Mouse (Mus musculus): ENCODE results near the gene Fthl17e. TPM values are rescaled to one million over a fixed set of nuclear protein-coding genes. Genes with fewer than 3 reads are reported as not detected.
"Not testable (repeated sequence)": the region's sequence is repeated elsewhere in the genome, so short reads cannot be mapped to it uniquely, and the experiment has no call there.

Fthl17e gene
- not detected in 2 replicates for polyA plus RNA-seq (2015; fragmentation: Nextera tagmentation; extraction: Ambion mirVana)

DNA sequence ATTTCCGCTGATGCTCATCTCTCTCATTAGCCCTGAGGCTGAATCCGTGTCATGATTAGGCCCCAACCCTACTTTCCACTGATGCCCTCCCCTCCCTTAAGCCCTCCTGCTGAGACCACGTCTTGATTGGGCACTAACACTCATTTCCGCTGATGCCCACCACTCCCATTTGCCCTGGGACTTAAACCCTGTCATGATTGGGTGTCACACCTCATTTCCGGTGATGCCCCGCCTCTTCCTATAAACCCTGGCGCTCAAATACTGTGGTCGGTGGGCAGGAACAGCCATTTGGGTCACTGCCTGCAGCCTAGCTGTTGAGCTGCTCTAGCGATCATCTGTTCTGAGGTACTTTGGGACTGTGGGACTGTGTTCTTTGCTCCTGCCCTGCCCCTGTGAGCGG is at the start of gene Fthl17e:
Fthl17e (plus strand) TSS at position 301 of the 400 bp plus-strand sequence.
- WGBS (ENCODE audit: insufficient replicate concordance) = no CpG with 5 or more reads among the region's 10 CpGs
- H3K4me1 ChIP-seq (ENCODE audit: insufficient read depth); H3K27me3 ChIP-seq (ENCODE audit: insufficient read depth, low read length); H3K9ac ChIP-seq (replicated peaks); H3K36me3 ChIP-seq (replicated peaks; ENCODE audit: insufficient read depth, low read length); DNase-seq; H3K27ac ChIP-seq (ENCODE audit: low read depth); ATAC-seq; H3K4me2 ChIP-seq (ENCODE audit: low read depth, low read length); H3K9me3 ChIP-seq (ENCODE audit: low read length); H3K4me3 ChIP-seq (ENCODE audit: low read depth, low read length): not testable (repeated sequence)

- not testable (repeated sequence) for H3K4me1 ChIP-seq (ENCODE audit: insufficient read depth); ATAC-seq; H3K4me3 ChIP-seq (ENCODE audit: low read depth, low read length); H3K9me3 ChIP-seq (ENCODE audit: low read length); DNase-seq; H3K9ac ChIP-seq (replicated peaks); H3K27me3 ChIP-seq (ENCODE audit: insufficient read depth, low read length); H3K27ac ChIP-seq (ENCODE audit: low read depth); H3K4me2 ChIP-seq (ENCODE audit: low read depth, low read length); H3K36me3 ChIP-seq (replicated peaks; ENCODE audit: insufficient read depth, low read length)
- WGBS (ENCODE audit: insufficient replicate concordance) = no CpG with 5 or more reads among the region's 9 CpGs
Measured at GRCm38 (mm10) chrX:8986655-8987054, 46.6 kb upstream of the Fthl17e start, which contains the start of gene Fthl17d. TSS of gene Fthl17d (minus strand) at chrX:8986755.

DNA sequence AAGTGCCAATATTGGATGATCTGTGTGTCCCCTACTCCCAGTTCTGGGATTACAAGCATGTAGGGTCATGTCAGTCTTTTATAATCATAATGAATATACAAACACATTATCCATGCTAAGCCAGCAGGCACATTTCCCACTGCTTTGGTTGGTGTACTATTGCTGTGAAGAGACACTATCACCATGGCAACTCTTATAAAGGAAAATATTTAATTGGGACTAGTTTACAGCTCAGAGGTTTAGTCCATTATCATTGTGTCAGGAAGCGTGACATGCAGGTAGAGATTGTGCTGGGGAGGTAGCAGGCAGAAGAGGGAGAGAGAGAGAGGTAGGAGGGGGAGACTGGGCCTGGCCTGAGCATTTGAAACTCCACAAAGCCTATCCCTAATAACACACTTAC is 17.2 kb upstream of the Fthl17e start:
- 54% methylated on average over 1 of the region's 1 CpGs for WGBS (ENCODE audit: insufficient replicate concordance)
- Histone ChIP-seq H3K27me3 (ENCODE audit: insufficient read depth, low read length) (no peaks in the 10 kb centered on the region), H3K9ac (replicated peaks) (no peak overlapping the region)

GRCm38 (mm10) chrX:9019481-9019880 is 13.8 kb upstream of the Fthl17e start:
- Histone ChIP-seq H3K36me3 (replicated peaks; ENCODE audit: insufficient read depth, low read length) (no peaks in the 10 kb centered on the region), H3K9me3 (ENCODE audit: low read length) (no peaks in the 10 kb centered on the region), H3K27ac (ENCODE audit: low read depth) (no peak overlapping the region), H3K4me1 (ENCODE audit: insufficient read depth) (no peaks in the 10 kb centered on the region), H3K27me3 (ENCODE audit: insufficient read depth, low read length) (no peaks in the 10 kb centered on the region), H3K9ac (replicated peaks) (no peak overlapping the region), H3K4me2 (ENCODE audit: low read depth, low read length) (no peak overlapping the region), H3K4me3 (ENCODE audit: low read depth, low read length) (no peak overlapping the region)
- DNase-seq (no peak), ATAC-seq (no peak)
- TF ChIP-seq EP300 (IDR thresholded peaks at IDR 0.05; ENCODE audit: low read depth) = no peak
- no peak for TF ChIP-seq CTCF (IDR thresholded peaks at IDR 0.05; ENCODE audit: low read depth)
- 46% methylated on average over 10 of the region's 10 CpGs for WGBS (ENCODE audit: insufficient replicate concordance)

More for the DNA sequence above, 17.2 kb upstream of the Fthl17e start:
- no peak for TF ChIP-seq CTCF (IDR thresholded peaks at IDR 0.05; ENCODE audit: low read depth)
- no peak for TF ChIP-seq EP300 (IDR thresholded peaks at IDR 0.05; ENCODE audit: low read depth)
- Histone ChIP-seq H3K4me2 (ENCODE audit: low read depth, low read length) (no peak overlapping the region), H3K27ac (ENCODE audit: low read depth) (no peak overlapping the region), H3K4me3 (ENCODE audit: low read depth, low read length) (no peak overlapping the region), H3K9me3 (ENCODE audit: low read length) (no peaks in the 10 kb centered on the region), H3K36me3 (replicated peaks; ENCODE audit: insufficient read depth, low read length) (no peaks in the 10 kb centered on the region), H3K4me1 (ENCODE audit: insufficient read depth) (no peaks in the 10 kb centered on the region)
- DNase-seq (no peak), ATAC-seq (no peak)

DNA sequence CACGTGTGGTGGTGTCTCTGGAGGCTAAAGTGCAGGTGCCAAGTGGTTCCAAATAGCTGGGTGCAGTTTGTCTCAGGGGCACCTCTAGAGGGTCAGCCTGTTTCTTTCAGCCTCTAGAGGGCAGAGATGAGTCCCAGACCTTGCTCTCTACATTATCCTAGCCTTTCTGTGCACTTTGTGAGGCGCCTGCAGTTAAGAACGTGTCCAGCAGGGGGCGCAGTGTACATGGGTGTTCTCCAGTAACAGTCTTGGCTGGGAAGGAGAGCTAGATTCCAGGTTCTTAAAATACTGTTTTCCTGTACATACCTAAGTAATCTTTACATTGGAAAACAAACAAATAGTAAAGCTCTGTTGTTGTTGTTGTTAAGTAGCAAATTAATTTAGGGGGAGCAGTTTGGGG is 8.3 kb downstream of the Fthl17e start:
- H3K4me3 ChIP-seq (ENCODE audit: low read depth, low read length); H3K4me1 ChIP-seq (ENCODE audit: insufficient read depth); H3K9me3 ChIP-seq (ENCODE audit: low read length); H3K4me2 ChIP-seq (ENCODE audit: low read depth, low read length); ATAC-seq; H3K9ac ChIP-seq (replicated peaks); DNase-seq; H3K27ac ChIP-seq (ENCODE audit: low read depth); H3K27me3 ChIP-seq (ENCODE audit: insufficient read depth, low read length); H3K36me3 ChIP-seq (replicated peaks; ENCODE audit: insufficient read depth, low read length): not testable (repeated sequence)
- TF ChIP-seq CTCF (IDR thresholded peaks at IDR 0.05; ENCODE audit: low read depth) = 0 out of 2 replicates have a peak, but pooled peaks have one; percentile 16
- WGBS (ENCODE audit: insufficient replicate concordance) = 32% methylated on average over 3 of the region's 4 CpGs

GRCm38 (mm10) chrX:9060952-9061351 is 27.7 kb downstream of the Fthl17e start:
- DNase-seq; H3K27ac ChIP-seq (ENCODE audit: low read depth); ATAC-seq; H3K4me2 ChIP-seq (ENCODE audit: low read depth, low read length); H3K4me3 ChIP-seq (ENCODE audit: low read depth, low read length); H3K27me3 ChIP-seq (ENCODE audit: insufficient read depth, low read length); H3K4me1 ChIP-seq (ENCODE audit: insufficient read depth); H3K9me3 ChIP-seq (ENCODE audit: low read length); H3K36me3 ChIP-seq (replicated peaks; ENCODE audit: insufficient read depth, low read length); H3K9ac ChIP-seq (replicated peaks): not testable (repeated sequence)
- 24% methylated on average over 6 of the region's 9 CpGs for WGBS (ENCODE audit: insufficient replicate concordance)
- peak; percentile 37 for TF ChIP-seq CTCF (IDR thresholded peaks at IDR 0.05; ENCODE audit: low read depth)

GRCm38 (mm10) chrX:9062101-9062500 is 28.8 kb downstream of the Fthl17e start:
- Histone ChIP-seq H3K4me3 (ENCODE audit: low read depth, low read length) (no peak overlapping the region), H3K9me3 (ENCODE audit: low read length) (no peaks in the 10 kb centered on the region), H3K27me3 (ENCODE audit: insufficient read depth, low read length) (no peaks in the 10 kb centered on the region), H3K4me2 (ENCODE audit: low read depth, low read length) (no peak overlapping the region), H3K4me1 (ENCODE audit: insufficient read depth) (no peaks in the 10 kb centered on the region), H3K36me3 (replicated peaks; ENCODE audit: insufficient read depth, low read length) (no peaks in the 10 kb centered on the region), H3K9ac (replicated peaks) (no peak overlapping the region), H3K27ac (ENCODE audit: low read depth) (no peak overlapping the region)
- TF ChIP-seq EP300 (IDR thresholded peaks at IDR 0.05; ENCODE audit: low read depth) (no peak), CTCF (IDR thresholded peaks at IDR 0.05; ENCODE audit: low read depth) (no peak)
- ATAC-seq (no peak), DNase-seq (no peak)
- 64% methylated on average over 4 of the region's 4 CpGs for WGBS (ENCODE audit: insufficient replicate concordance)

GRCm38 (mm10) chrX:9062715-9063114 is 29.4 kb downstream of the Fthl17e start, which contains the start of gene Fthl17f:
TSS of gene Fthl17f (plus strand) at chrX:9063015.
- not testable (repeated sequence) for H3K36me3 ChIP-seq (replicated peaks; ENCODE audit: insufficient read depth, low read length); H3K4me1 ChIP-seq (ENCODE audit: insufficient read depth); H3K27me3 ChIP-seq (ENCODE audit: insufficient read depth, low read length); H3K9ac ChIP-seq (replicated peaks); H3K27ac ChIP-seq (ENCODE audit: low read depth); ATAC-seq; H3K4me2 ChIP-seq (ENCODE audit: low read depth, low read length); H3K9me3 ChIP-seq (ENCODE audit: low read length); DNase-seq; H3K4me3 ChIP-seq (ENCODE audit: low read depth, low read length)
- 81% methylated on average over 11 of the region's 11 CpGs for WGBS (ENCODE audit: insufficient replicate concordance)

Measured in liver, postnatal 0 days (tissue).